Mouse (Mus musculus) kidney, adult 2 months (tissue): ENCODE measurements at regions not wholly inside any gene's neighbourhood (a gene's known extent, or its start where the extent isn't known, plus 50 kb on each side); places are given as distances from the start of the nearest gene placed in this dataset.

Experiments used
- CTCF ChIP-seq: fragments of 200-500 bp; conservative IDR thresholded peaks from 2 replicates; pipeline ENCODE4 v1.5.1; 2011; ENCODE audit warnings: low read depth, mild to moderate bottlenecking, control low read depth, low read length, moderate library complexity, mixed read lengths; ENCODE audit not compliant: insufficient read depth, insufficient read length
- POLR2A ChIP-seq: fragments of 200-500 bp; IDR thresholded peaks from one replicate; pipeline ENCODE4 v1.6.1; 2011; ENCODE audit warnings: low read depth, low read length, control low read depth

DNA sequence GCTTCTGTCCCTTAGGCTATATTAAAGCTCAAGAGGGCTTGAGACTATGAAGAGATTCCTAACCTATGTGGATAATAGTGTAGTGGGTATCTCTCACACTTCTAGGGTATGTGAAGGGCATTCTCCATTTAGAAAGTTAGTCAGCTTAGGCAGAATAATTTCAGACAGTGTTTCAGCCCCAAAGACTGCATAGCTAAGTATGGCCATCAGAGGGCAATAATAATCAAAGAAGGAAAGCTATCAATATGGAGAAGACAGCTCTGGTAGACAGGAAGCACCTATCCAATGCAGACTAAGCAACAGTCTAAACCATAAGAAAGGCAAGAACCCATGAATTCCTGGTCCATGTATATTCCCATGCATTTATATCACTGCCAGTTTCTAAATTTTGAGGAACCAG is 95.0 kb downstream of the Mbl2 start:
- TF ChIP-seq CTCF (no peak), POLR2A (no peak)
